Mouse (Mus musculus) heart, embryonic 11.5 days (tissue): ENCODE results near the gene Polr2g. TPM values are rescaled to one million over a fixed set of nuclear protein-coding genes. Genes with fewer than 3 reads are reported as not detected.
A peak's percentile ranks its signal among the peaks of the same experiment; 100 is the strongest.

Experiments used
- ATAC-seq: fragments of 200-750 bp; cut with Nextera tagmentation; replicated peaks from 2 replicates; pipeline ENCODE4 v1.8.0; 2017; ENCODE audit warnings: moderate library complexity; ENCODE audit not compliant: insufficient number of reproducible peaks, low FRiP score, low TSS enrichment
- H3K27ac ChIP-seq: fragments of 300-500 bp; sonication (generic); 2 replicates; pipeline ENCODE4 v1.5.1; 2014; ENCODE audit warnings: mild to moderate bottlenecking, low read depth, low read length
- H3K27me3 ChIP-seq: fragments of 300-500 bp; sonication (generic); 2 replicates; pipeline ENCODE4 v1.6.1; 2014; ENCODE audit warnings: mild to moderate bottlenecking, low read length, mixed read lengths; ENCODE audit not compliant: control insufficient read depth, insufficient read depth
- H3K36me3 ChIP-seq: fragments of 300-500 bp; sonication (generic); 2 replicates; pipeline ENCODE4 v1.6.1; 2014; ENCODE audit warnings: mild to moderate bottlenecking, low read length, moderate library complexity, mixed read lengths; ENCODE audit not compliant: control insufficient read depth, insufficient read depth
- H3K4me1 ChIP-seq: fragments of 300-500 bp; sonication (generic); 2 replicates; pipeline ENCODE4 v1.6.1; 2014; ENCODE audit warnings: low read length; ENCODE audit not compliant: control insufficient read depth, insufficient read depth
- H3K4me2 ChIP-seq: fragments of 300-500 bp; sonication (generic); 2 replicates; pipeline ENCODE4 v1.6.1; 2014; ENCODE audit warnings: mild to moderate bottlenecking, moderate library complexity
- H3K4me3 ChIP-seq: fragments of 300-500 bp; sonication (generic); 2 replicates; pipeline ENCODE4 v1.5.1; 2014; ENCODE audit warnings: low read depth, low read length
- H3K9ac ChIP-seq: fragments of 300-500 bp; sonication (generic); 2 replicates; pipeline ENCODE4 v1.6.1; 2014; ENCODE audit warnings: mild to moderate bottlenecking, low read depth, low read length, moderate library complexity
- H3K9me3 ChIP-seq: fragments of 300-500 bp; sonication (generic); replicated peaks from 2 replicates; pipeline ENCODE4 v1.6.1; 2016; ENCODE audit warnings: low read length; ENCODE audit not compliant: control insufficient read depth
- WGBS: fragments of 180-500 bp; shearing (Covaris S2); extraction: QIAGEN DNeasy Blood & Tissue Kit; methylation state at CpG from one replicate; pipeline ENCODE4 v1.1.7; 2014; ENCODE audit not compliant: insufficient replicate concordance; 5-methylcytosine and 5-hydroxymethylcytosine counted together
- polyA plus RNA-seq: library from polyadenylated mRNA; unstranded; fragments of >200 nt; fragmentation: Nextera tagmentation; extraction: Ambion mirVana; gene quantifications from 2 replicates; pipeline ENCODE4 v1.2.1, GENCODE M21; 2014

The Polr2g gene
- polyA plus RNA-seq, 1 experiment from 2014 or later = 155 TPM

GRCm38 (mm10) chr19:8757471-8757998 is 40.8 kb downstream of the Polr2g start:
- H3K9me3 ChIP-seq = no peaks in the 10 kb centered on the region
- peak overlapping the region; percentile 98 for H3K9ac ChIP-seq
- H3K4me3 ChIP-seq = peak overlapping the region; percentile 91
- H3K27ac ChIP-seq = peak overlapping the region; percentile 88
- H3K36me3 ChIP-seq = peaks cover 13% of the 10 kb centered on the region
- H3K4me1 ChIP-seq = peaks cover 15% of the 10 kb centered on the region; the same call in 1 of the 2 replicates
- peak overlapping the region; percentile 86 for H3K4me2 ChIP-seq
- WGBS = 6% methylated on average over 14 of the region's 14 CpGs
- no peaks in the 10 kb centered on the region for H3K27me3 ChIP-seq
- ATAC-seq = no peak

- Histone ChIP-seq H3K27me3 (no peaks in the 10 kb centered on the region), H3K9me3 (no peaks in the 10 kb centered on the region), H3K9ac (peak within 1 kb of the TSS; percentile 98), H3K36me3 (peaks cover 11% of the 10 kb centered on the region), H3K4me1 (peaks cover 15% of the 10 kb centered on the region; the same call in 1 of the 2 replicates), H3K4me2 (peak within 1 kb of the TSS; percentile 86), H3K27ac (peak within 1 kb of the TSS; percentile 88), H3K4me3 (peak within 1 kb of the TSS; percentile 91)
- ATAC-seq = peak; percentile 91
- WGBS = under 1% methylated on average over 69 of the region's 75 CpGs
Measured at GRCm38 (mm10) chr19:8756635-8757387, 41.6 kb downstream of the Polr2g start, which contains the start of gene Nxf1. Gene Nxf1 (plus strand): TSS chr19:8757073.

- no peak overlapping the region for H3K9ac ChIP-seq
- H3K36me3 ChIP-seq = peaks cover 17% of the 10 kb centered on the region
- peak overlapping the region; percentile 86; the same call in 1 of the 2 replicates for H3K4me2 ChIP-seq
- peaks cover 15% of the 10 kb centered on the region; the same call in 1 of the 2 replicates for H3K4me1 ChIP-seq
- no peak overlapping the region for H3K27ac ChIP-seq
- H3K27me3 ChIP-seq = no peaks in the 10 kb centered on the region
- no peaks in the 10 kb centered on the region for H3K9me3 ChIP-seq
- peak overlapping the region; percentile 91; the same call in 1 of the 2 replicates for H3K4me3 ChIP-seq
- 40% methylated on average over 3 of the region's 3 CpGs for WGBS
- no peak for ATAC-seq
Measured at GRCm38 (mm10) chr19:8755652-8756051, 42.7 kb downstream of the Polr2g start.

- H3K27ac ChIP-seq = no peak overlapping the region
- no peak overlapping the region for H3K4me3 ChIP-seq
- H3K36me3 ChIP-seq = peaks cover 55% of the 10 kb centered on the region
- no peaks in the 10 kb centered on the region for H3K9me3 ChIP-seq
- H3K9ac ChIP-seq = no peak overlapping the region
- 71% methylated on average over 2 of the region's 2 CpGs for WGBS
- H3K27me3 ChIP-seq = no peaks in the 10 kb centered on the region
- no peak overlapping the region for H3K4me2 ChIP-seq
- peaks cover 6% of the 10 kb centered on the region for H3K4me1 ChIP-seq
- ATAC-seq = no peak
Measured at GRCm38 (mm10) chr19:8747368-8747767, 51.0 kb downstream of the Polr2g start.

GRCm38 (mm10) chr19:8745382-8745781 is 53.0 kb downstream of the Polr2g start:
- no peak overlapping the region for H3K4me3 ChIP-seq
- H3K27ac ChIP-seq = no peak overlapping the region
- H3K4me1 ChIP-seq = peaks cover 12% of the 10 kb centered on the region
- H3K36me3 ChIP-seq = peaks cover 45% of the 10 kb centered on the region
- no peak overlapping the region for H3K9ac ChIP-seq
- no peaks in the 10 kb centered on the region for H3K27me3 ChIP-seq
- 91% methylated on average over 1 of the region's 1 CpGs for WGBS
- no peaks in the 10 kb centered on the region for H3K9me3 ChIP-seq
- no peak for ATAC-seq
- H3K4me2 ChIP-seq = no peak overlapping the region

Other genes with a start within 250 kb of the Polr2g start
- gene Slc22a8, start 207.3 kb downstream of the Polr2g start, polyA plus RNA-seq = 0.07 TPM in 1 of 2 replicates, not detected in the other
- gene Slc22a6, start 180.5 kb downstream of the Polr2g start, polyA plus RNA-seq = not detected in 2 replicates
- 0.06 TPM in 1 of 2 replicates, not detected in the other for gene Chrm1, start 134.8 kb downstream of the Polr2g start, polyA plus RNA-seq
- 82.6 and 87.8 TPM in 2 replicates for gene Slc3a2, start 75.2 kb downstream of the Polr2g start, polyA plus RNA-seq
- gene Wdr74, start 62.8 kb downstream of the Polr2g start, polyA plus RNA-seq = 56.4 and 58.8 TPM in 2 replicates
- gene 1700092M07Rik, start 57.9 kb downstream of the Polr2g start, polyA plus RNA-seq = 0.99 and 2.2 TPM in 2 replicates
- gene Stx5a, start 57.2 kb downstream of the Polr2g start, polyA plus RNA-seq = 82.2 and 85.1 TPM in 2 replicates
- gene Nxf1, start 41.5 kb downstream of the Polr2g start, polyA plus RNA-seq = 126 and 138 TPM in 2 replicates
- gene Tmem223, start 27.6 kb downstream of the Polr2g start, polyA plus RNA-seq = 146 and 150 TPM in 2 replicates
- 63.9 and 69.9 TPM in 2 replicates for gene Tmem179b, start 24.1 kb downstream of the Polr2g start, polyA plus RNA-seq
- gene Taf6l, start 12.2 kb downstream of the Polr2g start, polyA plus RNA-seq = 12.8 and 14.3 TPM in 2 replicates
- 3.9 and 5.2 TPM in 2 replicates for gene Zbtb3, start 4.0 kb upstream of the Polr2g start, polyA plus RNA-seq
- 32.3 and 34.0 TPM in 2 replicates for gene Ttc9c, start 20.8 kb upstream of the Polr2g start, polyA plus RNA-seq
- gene Hnrnpul2, start 21.4 kb upstream of the Polr2g start, polyA plus RNA-seq = 4.6 and 6.1 TPM in 2 replicates
- not detected in 2 replicates for gene AC129217.1, start 31.2 kb upstream of the Polr2g start, polyA plus RNA-seq
- 37.9 and 41.7 TPM in 2 replicates for gene Bscl2, start 38.9 kb upstream of the Polr2g start, polyA plus RNA-seq
- gene Gng3, start 40.6 kb upstream of the Polr2g start, polyA plus RNA-seq = 3.5 and 4.2 TPM in 2 replicates
- 0.33 and 0.44 TPM in 2 replicates for gene Lrrn4cl, start 52.2 kb upstream of the Polr2g start, polyA plus RNA-seq
- 141 and 143 TPM in 2 replicates for gene Ubxn1, start 72.9 kb upstream of the Polr2g start, polyA plus RNA-seq
- 53.5 and 59.0 TPM in 2 replicates for gene Uqcc3, start 82.3 kb upstream of the Polr2g start, polyA plus RNA-seq
- 60.1 and 72.4 TPM in 2 replicates for gene Lbhd1, start 85.2 kb upstream of the Polr2g start, polyA plus RNA-seq
- not detected in 2 replicates for gene Gm49403, start 85.4 kb upstream of the Polr2g start, polyA plus RNA-seq
- 77.5 and 86.8 TPM in 2 replicates for gene 1810009A15Rik, start 90.3 kb upstream of the Polr2g start, polyA plus RNA-seq
- not detected in 2 replicates for gene Gm49416, start 90.3 kb upstream of the Polr2g start, polyA plus RNA-seq
- 19.2 and 24.6 TPM in 2 replicates for gene Ints5, start 94.4 kb upstream of the Polr2g start, polyA plus RNA-seq
- 66.6 and 81.4 TPM in 2 replicates for gene Ganab, start 99.5 kb upstream of the Polr2g start, polyA plus RNA-seq
- 33.2 and 35.9 TPM in 2 replicates for gene B3gat3, start 121.8 kb upstream of the Polr2g start, polyA plus RNA-seq
- 1.2 and 1.7 TPM in 2 replicates for gene Rom1, start 130.8 kb upstream of the Polr2g start, polyA plus RNA-seq
- 8.1 and 8.5 TPM in 2 replicates for gene Eml3, start 131.0 kb upstream of the Polr2g start, polyA plus RNA-seq
- 30.0 and 39.9 TPM in 2 replicates for gene Mta2, start 143.3 kb upstream of the Polr2g start, polyA plus RNA-seq
- 17.1 and 19.8 TPM in 2 replicates for gene Tut1, start 155.3 kb upstream of the Polr2g start, polyA plus RNA-seq
- gene Eef1g, start 168.5 kb upstream of the Polr2g start, polyA plus RNA-seq = 344 TPM in 2 replicates
- gene Ahnak, start 190.7 kb upstream of the Polr2g start, polyA plus RNA-seq = 15.1 and 17.4 TPM in 2 replicates